Mouse (Mus musculus): ENCODE measurements at regions not wholly inside any gene's neighbourhood (a gene's known extent, or its start where the extent isn't known, plus 50 kb on each side); places are given as distances from the start of the nearest gene placed in this dataset.

DNA sequence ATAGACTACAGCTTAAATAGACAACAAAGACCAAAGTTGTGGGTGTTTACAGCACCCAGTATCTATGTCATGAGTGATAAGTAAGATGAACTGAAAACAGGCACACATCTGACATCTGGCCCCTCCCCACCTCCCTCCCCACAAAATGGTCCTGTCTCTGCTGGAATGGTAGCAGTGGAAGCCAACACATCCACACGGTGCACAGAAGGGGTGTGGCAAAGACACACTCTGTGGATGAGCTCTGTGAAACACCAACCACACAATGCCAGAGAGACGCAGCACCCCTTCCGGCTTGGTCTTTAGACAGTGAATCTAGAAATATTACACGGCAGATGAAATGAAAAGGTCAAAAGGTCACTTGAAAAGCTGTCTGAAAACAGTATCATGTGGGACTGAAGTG is 85.6 kb downstream of the Fgf18 start:
- DNase-seq = no peak

DNA sequence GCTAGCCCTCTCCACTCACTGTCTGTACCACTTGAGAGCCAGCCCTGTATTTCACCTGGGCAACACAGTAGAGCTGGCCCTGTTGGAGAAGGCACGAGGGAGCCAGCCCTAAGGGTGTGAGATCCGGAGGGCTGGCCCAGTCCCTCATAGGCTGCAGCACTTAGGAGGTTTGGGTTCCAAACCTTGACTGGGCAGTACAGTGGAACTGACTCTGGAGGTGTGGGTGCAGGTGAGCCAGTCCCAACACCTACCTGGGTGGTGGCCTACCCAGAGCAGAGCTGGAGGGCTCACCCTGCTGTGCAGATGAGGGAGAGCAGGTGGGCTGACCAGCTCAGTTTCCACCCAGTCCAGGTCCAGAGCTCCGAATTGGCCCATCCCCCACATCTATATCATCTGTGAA is 86.8 kb downstream of the Fgf18 start:
- no peak for DNase-seq

DNA sequence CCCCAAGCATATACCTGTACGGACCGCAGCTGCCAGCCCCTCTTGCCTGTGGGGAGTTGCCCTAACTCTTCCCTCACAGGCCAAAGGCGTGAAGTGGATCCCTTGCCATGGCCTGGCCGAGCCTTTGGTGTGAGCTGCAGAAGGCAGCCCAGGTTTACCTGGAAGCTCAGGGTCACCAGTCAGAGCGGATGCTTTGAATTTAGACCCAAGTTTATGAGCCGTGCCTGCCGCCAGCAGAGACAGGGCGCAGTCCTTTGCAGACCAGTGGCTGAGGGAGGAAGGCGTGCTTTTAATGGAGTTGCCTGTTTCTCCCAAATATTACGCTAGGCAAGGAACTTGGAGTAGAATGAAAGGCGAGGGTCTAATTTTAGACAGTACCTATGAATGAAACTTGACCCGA is 97.0 kb downstream of the Fgf18 start:
- no peak for DNase-seq

GRCm38 (mm10) chr11:33039854-33040792 is 107.1 kb downstream of the Fgf18 start:
- no peak for DNase-seq

GRCm38 (mm10) chr11:33036367-33036766 is 110.8 kb downstream of the Fgf18 start:
- DNase-seq = no peak

DNA sequence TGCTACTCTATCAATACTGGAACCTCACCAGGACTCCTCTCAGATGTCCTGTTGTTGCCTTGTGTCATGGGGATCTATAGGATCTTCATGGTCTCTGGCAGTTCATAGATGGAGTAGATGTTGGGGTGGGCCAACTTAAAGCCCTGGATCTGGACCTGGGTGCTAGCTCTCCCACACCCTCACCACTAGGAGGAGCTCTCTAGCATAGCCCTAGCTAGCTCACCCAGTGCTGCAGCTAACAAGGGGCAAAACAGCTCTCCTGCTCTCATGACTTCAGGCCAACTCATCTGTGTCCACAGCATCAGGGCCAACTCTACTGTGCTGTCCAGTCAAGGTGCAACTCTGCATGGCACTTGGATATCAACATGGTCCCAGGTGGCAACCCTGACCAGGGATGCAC is 118.3 kb downstream of the Fgf18 start:
- peak in 1 of 2 experiments; percentile 5 for DNase-seq

GRCm38 (mm10) chr11:33027121-33027520 is 120.1 kb downstream of the Fgf18 start:
- DNase-seq = no peak

- DNase-seq = no peak
These were observed 133.7 kb downstream of the Fgf18 start for GRCm38 (mm10) chr11:33013229-33014185.

GRCm38 (mm10) chr11:33012384-33013160 is 134.6 kb downstream of the Fgf18 start:
- no peak for DNase-seq

- DNase-seq = no peak
These were observed 138.6 kb downstream of the Fgf18 start for GRCm38 (mm10) chr11:33008611-33009010.

GRCm38 (mm10) chr11:33007826-33008530 is 139.2 kb downstream of the Fgf18 start:
- no peak for DNase-seq

GRCm38 (mm10) chr11:33007366-33007765 is 139.8 kb downstream of the Fgf18 start:
- DNase-seq = no peak

- DNase-seq = no peak
These were observed 142.0 kb downstream of the Fgf18 start for GRCm38 (mm10) chr11:33005183-33005582.

GRCm38 (mm10) chr11:33004603-33005002 is 142.6 kb downstream of the Fgf18 start:
- no peak for DNase-seq

DNA sequence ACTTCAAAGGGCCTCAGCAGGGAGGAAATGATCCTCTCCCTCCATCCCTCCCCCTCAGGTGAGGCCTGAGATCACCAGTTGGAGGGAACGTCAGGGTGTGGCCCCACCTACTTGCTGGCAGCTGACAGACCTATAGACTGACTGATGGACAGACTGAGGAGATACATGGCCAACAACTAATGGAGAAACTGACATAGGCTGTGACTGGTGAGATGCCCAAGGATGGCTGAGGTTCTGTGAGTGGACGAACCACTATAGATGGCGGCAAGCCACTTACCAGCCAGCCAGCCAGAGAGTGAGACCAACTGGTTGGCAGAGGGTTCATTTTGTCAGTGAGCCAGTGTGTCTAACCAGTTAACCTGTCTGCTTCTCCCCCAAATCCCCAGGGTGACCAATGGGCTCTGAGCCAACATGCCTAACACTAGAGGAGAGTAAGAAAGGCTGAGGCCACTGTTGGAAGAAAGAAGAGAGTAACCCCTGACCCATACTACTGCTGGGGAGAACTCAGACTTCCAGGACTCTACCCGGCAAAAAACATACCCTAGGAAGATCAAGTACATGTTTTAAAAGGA is 147.4 kb downstream of the Fgf18 start:
- DNase-seq = no peak

DNA sequence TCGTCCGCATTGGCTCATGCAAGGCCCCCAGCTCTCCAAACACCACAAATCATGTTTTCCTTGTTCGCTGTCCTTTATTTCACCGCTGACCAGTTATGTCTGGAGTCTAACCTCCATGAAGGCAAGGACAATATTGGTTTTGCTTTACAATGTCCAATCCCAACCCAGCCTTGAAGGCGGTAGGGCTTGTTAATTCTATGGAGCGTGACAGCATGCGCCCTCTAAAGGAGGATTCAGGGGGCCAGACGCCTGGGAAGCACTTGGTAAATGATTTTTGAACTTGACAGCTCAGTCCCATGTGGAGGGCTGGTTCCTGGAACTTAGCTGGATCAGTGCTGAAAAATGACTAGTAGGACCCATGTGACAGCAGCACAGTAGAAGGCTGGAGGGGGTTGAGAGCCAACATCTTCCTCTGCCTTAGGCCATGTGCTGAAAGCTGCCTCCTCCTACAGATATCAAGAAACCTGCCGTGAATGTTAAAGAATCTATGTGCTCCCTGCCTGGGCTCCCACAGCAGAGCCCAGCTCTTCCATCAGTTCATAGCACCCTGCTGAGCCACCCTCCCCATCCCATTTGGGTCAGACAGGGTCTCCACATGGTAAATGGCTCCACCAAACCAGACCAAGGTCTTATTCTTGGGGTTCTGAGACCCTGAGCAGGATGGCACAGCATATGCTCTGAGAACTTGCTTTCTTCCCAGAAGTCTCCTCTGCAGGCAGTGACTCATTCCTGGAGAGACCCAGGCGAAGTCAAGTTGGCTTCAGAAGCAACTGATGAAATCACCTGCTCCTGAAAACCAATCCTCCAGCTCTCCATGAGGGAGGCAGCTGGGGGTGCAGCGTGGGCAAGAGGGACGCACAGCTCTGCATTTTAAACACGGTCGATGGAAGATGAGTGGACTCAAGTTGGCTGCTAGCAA is 148.3 kb downstream of the Fgf18 start:
- DNase-seq = no peak

GRCm38 (mm10) chr11:32994391-32994790 is 152.8 kb downstream of the Fgf18 start:
- DNase-seq = no peak

- DNase-seq = no peak
These were observed 153.8 kb downstream of the Fgf18 start for GRCm38 (mm10) chr11:32993439-32993838.

DNA sequence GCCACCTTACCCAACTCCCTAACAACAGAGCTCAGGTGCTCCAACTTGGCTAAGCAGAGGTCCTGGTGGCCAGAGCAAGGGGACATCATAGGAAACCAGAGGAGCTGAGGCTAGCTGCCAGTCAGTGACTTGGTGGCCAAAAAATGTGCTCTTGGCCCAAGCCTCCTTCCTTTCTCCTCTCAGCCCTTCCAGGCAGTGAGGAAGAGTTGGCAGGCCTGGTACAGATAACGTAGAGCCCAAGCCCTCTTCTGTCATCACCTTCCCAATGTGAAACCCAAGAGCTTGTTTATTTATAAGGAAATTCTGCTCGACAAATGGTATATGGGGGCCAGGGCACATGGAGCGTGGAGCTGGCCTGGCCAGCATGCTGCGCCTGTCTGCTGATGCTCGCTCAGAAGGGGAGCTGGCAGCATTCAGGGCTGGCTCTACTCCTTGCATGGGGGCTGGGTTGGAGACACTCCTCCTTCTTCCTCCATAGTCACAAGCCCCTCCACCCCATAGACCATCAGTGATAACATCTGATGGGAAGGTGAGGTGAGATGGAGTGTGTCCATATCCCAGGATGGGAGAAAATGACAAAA is 156.1 kb downstream of the Fgf18 start:
- no peak for DNase-seq

GRCm38 (mm10) chr11:32990201-32990600 is 157.0 kb downstream of the Fgf18 start:
- no peak for DNase-seq

All from thymus, adult 18-20 months (tissue).